Mouse (Mus musculus) heart, adult 8-10 months (tissue): ENCODE results near the gene Iffo1. TPM values are rescaled to one million over a fixed set of nuclear protein-coding genes. Genes with fewer than 3 reads are reported as not detected.
A peak's percentile ranks its signal among the peaks of the same experiment; 100 is the strongest.

Experiments used
- DNase-seq: peaks from one replicate; pipeline ENCODE4 v3.0.0; 2022; ENCODE audit warnings: low spot score
- total RNA-seq, 4 experiments: library from RNA; stranded (reverse); gene quantifications; 2 replicates each; pipeline ENCODE4 v1.2.4; 2022

Gene Iffo1
- 10 to 100 TPM in 2 of 4 experiments, 1 to 10 TPM in 2; 5.2 to 11.9 (median 9.4) TPM for total RNA-seq

DNA sequence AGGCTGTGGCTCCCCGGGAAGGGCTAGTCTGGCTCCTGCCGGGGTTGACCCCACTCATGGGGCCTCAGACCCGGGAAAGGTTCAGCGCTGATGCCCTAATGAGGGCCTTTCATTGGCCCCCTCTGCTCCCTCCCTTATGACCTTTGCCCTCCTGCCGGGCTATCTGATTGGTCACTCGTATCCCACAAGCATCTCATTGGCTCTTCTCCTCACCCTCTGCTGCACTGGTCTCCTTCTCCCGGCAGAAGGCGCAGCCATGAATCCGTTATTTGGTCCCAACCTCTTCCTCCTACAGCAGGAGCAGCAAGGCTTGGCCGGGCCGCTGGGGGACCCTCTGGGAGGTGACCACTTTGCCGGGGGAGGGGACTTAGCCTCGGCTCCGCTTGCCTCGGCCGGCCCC is at the start of gene Iffo1:
Iffo1 (plus strand) TSS at position 241 of the 400 bp plus-strand sequence.
- peak; percentile 92 for DNase-seq

DNA sequence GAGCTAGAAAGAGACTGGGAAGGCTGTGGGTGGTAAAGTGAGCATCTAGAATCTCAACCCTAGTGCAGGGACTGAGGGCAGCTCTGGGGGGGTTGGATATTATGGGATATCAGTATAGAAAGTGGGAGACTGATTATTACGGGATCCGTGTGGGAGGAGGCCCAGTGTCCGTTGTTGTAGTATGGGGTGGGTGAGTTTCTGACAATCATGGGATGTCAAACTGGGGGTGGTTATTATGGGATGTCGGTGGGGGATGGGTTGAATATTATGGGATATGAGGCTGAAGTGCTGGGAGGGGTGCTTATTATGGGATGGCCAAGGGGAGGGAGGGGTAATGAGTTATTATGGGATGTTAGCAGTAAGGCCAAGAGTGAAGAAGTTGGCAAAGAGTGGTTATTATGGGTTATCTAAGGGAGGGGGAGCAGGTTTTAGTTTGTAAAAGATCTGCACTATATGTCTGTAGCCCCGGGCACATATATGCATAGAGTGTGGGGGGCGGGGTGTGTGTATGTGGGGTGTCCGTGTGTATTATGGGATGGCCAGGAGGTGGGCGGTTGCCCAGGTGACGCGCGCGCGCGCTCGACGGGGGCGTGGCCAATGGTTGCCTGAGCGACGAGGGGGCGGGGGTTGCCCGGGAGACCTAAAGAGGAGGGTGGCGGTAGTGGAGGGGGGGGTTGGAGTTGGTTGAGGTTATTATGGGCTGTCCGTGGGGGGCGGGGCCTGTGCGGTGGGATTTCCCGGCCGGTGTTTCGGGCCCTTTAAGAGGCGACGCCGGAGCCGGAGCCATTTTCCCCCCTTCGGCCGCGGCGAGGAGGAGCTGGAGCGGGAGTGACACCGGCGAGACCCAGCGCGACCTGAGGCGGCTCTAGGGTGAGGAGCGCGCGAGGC is 49.4 kb upstream of the Iffo1 start, which contains the start of gene Chd4:
Chd4 (plus strand) TSS at position 591 of the 888 bp plus-strand sequence.
- peak; percentile 80 for DNase-seq

DNA sequence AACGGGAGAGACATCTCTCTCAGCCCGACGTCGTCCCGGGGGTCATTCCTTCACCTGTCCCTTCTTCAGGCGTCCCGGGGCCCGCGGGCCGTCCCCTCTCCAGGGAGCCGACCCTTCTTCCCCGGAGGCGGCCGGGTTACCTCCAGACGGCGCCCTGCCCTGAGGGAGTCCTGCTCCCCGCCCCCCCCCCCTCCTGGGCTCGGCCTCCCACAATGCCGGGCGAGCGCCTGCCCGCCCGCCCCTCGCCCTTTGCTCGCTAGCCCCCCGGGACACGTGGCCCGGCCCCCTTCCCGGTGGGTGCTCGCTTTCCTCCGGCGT is 48.8 kb upstream of the Iffo1 start:
- no peak for DNase-seq

DNA sequence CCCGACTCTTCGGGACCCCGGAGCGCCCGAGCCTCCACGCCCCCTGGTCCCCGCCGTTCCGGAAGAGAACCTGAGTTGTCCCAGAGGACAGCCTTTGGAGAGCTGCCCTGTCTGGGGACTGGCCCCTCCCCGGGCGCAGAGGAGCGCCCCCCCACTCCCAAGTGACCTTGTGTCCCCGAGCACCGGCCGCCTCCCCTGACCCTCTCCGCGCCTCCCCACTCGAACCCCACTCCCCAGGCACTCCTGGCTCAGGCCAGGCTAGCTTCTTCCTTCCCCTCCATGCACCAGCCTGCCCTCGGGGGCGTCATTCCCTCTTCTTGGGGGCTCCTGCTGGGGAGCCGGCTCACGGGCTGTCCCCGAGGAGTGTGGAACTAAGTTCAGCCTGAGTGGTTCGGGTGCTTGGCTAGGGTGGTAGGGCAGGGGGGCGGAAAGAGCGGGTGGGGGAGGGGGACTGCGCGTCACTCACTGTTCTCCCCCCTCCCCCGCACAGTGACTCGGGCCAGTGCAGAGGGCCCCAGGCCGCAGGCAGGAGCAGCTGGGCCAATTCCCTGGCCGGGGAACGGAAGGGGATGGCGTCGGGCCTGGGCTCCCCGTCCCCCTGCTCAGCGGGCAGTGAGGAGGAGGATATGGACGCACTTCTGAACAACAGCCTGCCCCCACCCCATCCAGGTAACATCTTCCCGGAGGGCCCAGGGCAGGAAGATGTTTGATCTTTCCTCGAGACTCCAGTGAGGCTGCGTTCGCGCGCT is 48.3 kb upstream of the Iffo1 start:
- DNase-seq = peak; percentile 48

DNA sequence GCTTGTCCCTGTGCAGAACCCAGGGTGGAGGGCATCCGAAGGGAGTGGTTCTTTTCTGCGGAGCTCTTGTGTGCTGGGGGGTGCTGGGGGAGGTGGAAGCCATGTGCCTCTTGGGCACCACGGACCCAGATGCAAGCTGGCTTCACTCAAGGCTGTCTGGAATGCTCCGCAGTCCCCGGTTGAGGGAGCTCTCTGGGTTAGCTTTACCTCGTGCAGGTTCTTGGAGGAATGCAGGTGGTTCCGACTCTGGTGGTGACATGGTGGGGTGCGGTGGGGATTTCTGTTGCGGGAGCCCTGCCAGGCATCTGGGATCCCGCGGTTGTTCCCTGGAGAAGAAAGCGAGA is 47.7 kb upstream of the Iffo1 start:
- no peak for DNase-seq

DNA sequence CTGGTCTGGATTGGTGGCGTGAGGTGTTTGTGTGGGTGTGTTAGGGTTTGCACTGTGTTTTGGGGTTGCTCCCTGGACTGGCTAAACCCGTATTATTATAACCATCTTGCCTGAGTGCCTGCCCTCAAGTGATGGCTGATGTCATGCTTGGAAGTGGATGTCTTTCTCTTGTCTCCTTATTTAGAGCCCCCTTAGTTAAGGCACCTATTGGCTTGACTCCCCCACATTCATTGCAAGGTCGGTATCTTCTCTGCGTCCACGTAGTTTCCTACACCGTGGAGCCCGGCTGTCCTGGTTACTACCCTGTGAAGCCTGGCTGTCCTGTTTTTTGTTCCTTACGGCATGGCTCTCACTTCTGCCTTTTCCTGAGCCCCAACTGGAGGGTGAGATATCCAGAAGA is 47.1 kb upstream of the Iffo1 start:
- no peak for DNase-seq

DNA sequence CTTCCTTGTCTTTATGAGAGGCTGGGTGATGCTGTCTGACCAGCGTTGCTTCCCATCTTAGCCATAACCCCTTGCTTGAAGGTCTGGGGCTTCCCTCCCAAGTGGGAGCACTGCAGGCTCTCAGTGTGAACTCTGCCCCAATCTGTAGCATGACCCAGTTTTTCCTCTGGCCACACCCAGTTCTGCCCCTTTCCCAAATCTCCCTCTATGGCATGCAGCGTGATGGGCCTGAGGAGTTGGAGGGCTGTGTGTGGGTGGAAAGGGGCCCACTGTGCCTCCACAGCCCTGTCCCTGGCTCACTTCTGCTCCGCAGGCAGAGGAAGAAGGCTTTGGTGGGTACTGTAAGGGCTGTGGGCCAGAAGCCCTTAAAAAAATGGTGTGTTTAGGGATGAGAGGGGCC is 46.5 kb upstream of the Iffo1 start:
- no peak for DNase-seq

DNA sequence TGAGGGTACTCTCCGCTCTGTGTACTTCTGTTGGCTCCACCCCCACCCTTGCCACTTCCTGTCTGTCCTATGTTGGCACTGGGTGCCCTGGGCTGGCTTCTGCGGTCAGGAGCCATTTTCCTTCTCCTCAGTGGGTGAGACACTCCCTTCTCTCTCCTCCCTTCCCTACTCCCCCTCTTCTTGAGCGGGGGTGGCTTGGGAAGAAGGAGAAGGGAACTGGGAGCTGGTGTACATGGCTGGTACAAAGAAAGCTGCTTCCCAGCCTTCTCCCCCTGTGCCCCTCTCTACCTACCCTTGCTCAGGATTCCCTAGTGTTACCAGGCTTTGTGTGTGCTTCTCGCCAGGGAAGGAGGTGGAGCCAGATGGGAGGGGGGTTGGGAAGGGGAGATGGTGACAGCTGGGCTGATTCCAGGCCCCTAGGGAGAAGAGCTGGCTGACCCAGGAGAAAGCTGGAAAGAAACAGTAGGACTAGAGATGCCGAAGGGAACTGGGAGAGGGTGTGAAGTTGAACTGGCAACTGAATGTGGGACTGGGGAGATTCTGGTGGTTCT is 45.5 kb upstream of the Iffo1 start:
- no peak for DNase-seq

DNA sequence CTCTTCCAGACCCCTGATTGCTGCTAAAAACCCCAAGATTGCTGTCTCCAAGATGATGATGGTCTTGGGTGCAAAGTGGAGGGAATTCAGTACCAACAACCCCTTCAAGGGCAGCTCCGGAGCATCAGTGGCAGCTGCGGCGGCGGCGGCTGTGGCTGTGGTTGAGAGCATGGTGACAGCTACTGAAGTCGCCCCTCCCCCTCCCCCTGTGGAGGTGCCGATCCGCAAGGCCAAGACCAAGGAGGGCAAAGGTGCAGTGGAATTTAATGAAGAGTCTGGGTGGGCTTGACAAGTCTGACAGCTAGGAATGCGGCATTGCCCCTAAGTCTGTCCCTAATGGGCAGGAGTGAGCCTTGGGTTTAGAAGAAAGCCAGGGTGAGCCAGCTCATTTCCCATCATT is 43.6 kb upstream of the Iffo1 start:
- DNase-seq = no peak

DNA sequence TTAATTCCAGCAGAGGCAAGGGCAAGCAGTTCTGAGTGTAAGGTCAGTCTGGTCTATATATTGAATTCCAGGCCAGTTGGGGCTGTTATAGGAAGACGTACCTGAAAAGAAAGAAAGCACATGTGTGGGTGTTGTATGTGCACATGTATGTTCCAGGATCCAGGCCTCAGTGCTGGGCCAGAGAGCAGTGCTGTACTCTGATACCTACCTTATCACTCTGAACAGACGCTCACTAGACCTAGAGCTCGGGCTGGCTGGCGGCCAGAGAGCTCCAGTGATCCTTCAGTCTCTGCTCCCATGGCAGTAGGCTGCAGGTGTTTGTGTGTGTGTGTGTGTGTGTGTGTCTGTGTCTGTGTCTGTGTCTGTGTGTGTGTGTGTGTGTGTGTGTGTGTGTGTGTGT is 40.8 kb upstream of the Iffo1 start:
- no peak for DNase-seq

DNA sequence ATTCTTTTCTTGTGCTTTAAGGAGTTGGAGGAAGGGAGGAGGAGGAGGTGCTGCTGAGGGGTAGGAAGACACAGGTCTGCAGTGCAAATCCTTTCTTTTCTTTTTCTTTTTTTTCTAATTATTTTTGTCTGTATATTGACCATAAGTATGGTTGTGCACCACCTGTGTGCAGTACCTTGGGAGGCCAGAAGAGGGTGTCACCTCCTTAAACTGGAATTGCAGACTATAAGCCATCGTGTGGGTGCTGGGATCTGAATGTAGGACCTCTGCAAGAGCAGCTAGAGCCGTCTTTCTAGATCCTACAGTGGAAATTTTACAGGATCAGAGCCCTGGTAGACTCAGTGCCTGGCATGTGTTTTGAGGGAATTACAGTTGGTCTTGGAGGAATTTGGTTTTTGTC is 37.3 kb upstream of the Iffo1 start:
- no peak for DNase-seq

DNA sequence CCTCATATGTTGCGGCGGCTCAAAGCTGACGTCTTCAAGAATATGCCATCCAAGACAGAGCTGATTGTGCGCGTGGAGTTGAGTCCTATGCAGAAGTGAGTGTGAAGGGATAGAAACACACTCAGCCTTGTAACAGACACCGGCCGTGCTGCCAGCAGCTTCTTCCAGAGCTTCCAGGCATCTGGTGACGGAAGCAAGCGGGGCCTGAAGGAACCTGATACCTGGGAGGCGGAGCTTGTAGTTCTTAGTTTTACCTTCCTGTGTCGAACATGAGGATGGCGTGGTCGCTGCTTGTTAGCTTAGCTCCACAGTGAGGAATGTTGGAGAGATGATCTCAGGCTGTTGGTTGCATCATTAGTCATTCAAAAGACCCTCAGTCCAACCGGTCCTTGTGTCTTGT is 35.7 kb upstream of the Iffo1 start:
- DNase-seq = no peak

DNA sequence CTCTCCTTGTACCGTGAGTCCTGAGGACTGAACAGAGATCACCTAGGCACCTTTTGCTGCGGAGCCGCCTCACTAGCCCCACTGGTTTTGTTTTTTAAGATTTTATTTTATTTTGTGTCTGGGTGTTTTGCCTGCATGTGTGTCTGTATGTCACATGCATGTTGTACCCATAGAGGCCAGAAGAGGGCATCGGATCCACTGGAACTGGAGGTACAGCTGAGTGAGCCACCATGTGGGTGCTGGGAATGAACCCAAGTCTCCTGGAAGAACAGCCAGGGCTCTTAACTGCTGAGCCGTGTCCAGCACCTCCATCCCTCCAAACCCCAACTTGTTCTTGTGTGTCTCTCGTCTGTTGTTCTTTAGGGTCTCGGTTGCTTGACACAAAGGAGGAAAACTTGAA is 34.1 kb upstream of the Iffo1 start:
- DNase-seq = no peak

DNA sequence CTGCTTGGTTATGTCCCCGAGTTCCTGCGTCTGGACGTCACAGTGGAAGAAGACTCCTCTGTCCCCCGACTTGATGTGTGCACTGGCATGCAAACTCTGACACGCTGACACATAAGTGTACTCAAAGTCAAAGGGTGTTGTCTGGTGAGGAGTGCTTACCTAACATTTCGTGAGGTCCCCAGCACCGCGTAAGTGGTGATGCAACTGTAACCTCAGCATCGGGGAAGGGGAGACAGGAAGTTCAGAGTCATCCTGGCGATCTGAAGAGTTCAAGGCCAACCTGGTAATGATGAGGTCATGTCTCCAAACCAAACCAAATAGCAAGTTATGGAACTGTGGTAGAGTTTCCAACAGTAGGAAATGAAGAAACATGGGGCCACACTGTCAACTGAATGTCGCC is 32.5 kb upstream of the Iffo1 start:
- DNase-seq = no peak

DNA sequence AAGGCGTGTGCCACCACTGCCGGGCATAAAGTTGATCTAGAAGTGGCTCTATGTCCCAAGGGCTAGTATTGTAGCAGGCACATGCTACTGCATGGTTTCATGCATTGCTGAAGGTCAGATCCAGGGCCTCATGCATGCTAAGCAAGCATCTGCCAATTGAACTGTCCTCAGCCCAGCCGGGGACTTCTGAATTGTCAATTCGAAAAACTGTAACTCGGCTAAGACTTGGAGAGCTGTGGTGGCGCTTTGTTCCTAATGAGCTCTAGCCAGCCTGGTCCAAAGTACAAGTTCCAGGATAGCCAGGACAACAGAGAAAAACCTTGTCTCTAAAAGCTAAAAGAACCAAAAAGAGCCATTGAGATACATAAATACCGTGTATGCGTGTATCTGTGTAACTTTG is 25.7 kb upstream of the Iffo1 start:
- DNase-seq = no peak

DNA sequence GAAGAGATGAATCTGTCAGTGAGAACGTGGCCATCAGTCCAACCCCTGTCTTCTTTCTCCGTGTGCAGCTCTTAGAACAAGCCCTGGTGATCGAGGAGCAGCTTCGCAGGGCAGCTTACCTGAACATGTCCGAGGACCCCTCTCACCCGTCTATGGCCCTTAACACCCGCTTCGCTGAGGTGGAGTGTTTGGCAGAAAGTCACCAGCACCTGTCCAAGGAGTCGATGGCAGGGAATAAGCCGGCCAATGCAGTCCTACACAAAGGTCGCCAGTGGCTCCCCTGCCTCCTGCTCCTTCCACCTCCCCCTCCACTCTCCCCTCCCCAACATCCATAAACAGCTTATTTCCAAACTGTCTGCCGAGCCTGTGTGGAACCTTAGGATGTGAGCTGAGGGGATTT is 16.3 kb upstream of the Iffo1 start:
- DNase-seq = no peak

DNA sequence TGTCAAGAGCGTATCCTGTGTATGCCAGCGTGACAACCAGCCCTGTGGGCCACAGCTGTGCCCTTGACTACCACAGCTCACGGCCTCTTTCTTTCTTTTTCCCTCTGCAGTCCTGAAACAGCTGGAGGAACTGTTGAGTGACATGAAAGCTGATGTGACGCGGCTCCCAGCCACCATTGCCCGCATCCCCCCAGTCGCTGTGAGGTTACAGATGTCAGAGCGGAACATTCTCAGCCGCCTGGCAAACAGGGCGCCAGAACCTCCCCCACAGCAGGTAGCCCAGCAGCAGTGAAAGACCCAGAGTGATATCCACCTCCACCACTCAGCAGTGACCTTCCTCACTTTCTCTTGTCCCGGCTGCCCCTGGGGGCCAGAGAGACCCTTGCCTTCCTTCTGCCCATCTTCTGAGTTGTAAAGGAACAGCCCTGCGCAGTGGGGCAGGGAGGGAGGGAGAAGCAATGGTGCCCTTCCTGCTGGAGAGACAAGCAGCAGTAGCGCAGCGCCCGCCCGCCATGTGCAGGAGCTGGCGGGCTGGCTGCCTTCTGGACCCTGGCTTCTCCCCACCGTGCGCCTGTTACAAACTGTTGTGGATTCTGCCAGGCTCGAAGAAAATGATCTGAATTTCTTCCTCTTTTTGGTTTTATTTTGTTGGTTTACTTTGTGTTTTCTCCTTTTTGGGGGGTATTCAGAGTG is 15.2 kb upstream of the Iffo1 start:
- DNase-seq = no peak

DNA sequence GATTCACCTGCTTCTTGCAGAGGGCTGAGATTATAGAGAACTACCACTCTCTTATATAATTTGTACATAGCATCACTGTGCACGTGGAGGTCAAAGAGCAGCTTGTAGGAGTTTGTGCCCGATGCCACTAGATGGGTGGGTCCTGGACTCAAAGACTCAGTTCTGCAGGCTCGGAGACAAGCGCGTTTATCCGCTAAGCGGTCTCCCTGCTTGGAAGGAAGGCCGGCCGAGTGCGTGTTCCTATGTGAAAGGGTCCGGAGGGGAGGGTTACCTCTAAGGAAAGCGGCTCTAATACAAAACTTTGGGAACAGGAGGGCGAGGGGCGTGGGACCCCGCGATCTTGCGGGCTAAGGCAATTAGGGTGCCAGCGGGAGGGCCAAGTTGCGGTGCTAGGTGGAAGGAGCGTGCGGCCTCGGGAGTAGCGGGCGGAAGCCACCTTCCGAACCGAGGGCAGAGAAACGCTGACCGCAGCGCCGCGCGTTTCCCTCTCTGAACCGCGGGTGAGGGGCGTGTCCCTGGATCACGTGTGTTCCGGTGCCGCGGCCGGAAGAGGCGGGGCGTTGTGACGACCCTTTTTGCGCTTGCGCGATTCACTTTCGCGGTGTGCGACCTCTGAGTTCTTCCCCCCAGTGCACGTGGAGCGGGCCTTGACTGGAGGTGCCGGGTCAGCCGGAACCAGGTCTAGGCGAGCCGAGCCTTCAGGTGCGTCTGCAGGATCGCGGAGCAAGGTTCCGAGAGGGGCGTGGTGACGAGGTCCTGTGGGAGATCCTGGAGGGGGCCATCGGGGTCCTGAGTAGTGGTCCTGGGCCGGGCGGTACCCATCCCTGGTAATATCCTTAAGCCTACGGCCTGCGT is 13.5 kb upstream of the Iffo1 start, which contains the start of gene Nop2:
Nop2 (plus strand) TSS at position 608 of the 855 bp plus-strand sequence.
- DNase-seq = peak; percentile 85

DNA sequence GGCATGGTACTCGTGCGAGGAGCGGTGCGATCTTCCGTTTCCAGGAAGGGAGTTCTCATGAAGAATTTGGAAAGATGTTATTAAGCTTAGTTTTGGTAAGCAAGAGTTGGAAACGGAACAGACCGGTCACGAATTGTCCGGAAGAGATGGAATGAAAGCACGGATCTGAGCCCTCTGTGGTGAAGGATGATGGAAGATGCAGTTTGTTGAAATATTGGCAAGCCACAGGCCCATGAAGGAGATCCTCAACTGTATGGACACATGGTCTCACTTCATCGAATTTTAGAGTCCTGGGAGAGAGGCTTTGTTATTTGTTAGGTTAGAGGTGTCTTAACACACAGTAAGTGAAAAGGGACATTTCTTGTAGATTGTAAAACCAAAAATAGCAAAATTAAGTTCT is 12.6 kb upstream of the Iffo1 start:
- no peak for DNase-seq

DNA sequence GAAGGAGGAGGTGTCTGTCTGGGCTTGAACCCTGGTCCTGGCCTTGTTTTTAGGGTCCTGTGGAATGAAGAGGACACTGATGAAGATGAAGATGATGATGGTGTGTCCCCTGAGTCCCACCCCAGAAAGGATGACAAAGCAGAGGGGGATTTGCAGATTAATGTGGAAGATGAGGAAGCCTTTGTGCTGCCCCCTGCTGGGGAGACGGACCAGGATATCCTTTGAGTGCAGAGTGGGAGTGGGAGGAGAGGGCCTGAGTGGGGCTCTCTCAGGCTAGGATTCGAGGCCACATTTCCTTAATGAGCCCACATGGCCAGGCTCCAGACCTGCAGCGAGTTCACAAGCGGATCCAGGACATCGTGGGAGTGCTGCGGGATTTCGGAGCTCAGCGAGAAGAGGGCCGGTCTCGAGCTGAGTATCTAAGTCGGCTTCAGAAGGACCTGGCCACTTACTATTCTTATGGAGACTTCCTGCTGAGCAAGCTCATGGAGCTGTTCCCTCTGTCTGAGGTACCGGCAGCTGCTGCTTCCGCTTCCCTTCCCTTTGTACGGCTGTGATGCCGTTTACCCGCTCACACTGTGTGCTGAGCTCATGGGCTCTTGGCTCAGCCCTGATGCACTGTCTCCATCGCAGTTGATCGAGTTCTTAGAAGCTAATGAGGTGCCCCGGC is 7.9 kb upstream of the Iffo1 start:
- DNase-seq = peak; percentile 31

DNA sequence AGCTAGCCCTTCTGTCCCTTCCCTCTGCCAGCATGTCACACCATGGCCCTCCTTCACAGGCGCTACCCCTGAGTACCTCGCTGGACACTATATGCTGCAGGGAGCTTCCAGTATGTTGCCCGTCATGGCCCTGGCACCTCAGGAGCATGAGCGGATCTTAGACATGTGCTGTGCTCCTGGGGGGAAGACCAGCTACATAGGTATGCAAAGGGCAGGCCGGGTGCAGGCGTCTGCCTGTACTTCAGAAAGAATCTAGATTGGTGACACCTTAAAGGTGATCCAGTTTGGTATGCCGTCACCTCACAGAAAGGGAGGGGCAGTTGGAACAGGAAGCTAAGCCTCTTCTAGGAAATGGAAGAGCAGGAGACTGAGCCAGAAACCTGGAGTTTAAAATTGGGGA is 5.3 kb upstream of the Iffo1 start:
- DNase-seq = no peak
